Mouse (Mus musculus) embryonic facial prominence, embryonic 12.5 days (tissue): ENCODE results near the gene Phlpp2. TPM values are rescaled to one million over a fixed set of nuclear protein-coding genes. Genes with fewer than 3 reads are reported as not detected.

ENCODE experiments used
- ATAC-seq: fragments of 200-750 bp; cut with Nextera tagmentation; 2 replicates; pipeline ENCODE4 v1.8.0; 2017; ENCODE audit not compliant: insufficient number of reproducible peaks, insufficient read depth, low FRiP score, low TSS enrichment
- H3K27ac ChIP-seq: fragments of 300-500 bp; sonication (generic); 2 replicates; pipeline ENCODE4 v1.5.1; 2016; ENCODE audit warnings: mild to moderate bottlenecking
- H3K27me3 ChIP-seq: fragments of 300-500 bp; sonication (generic); 2 replicates; pipeline ENCODE4 v1.6.1; 2016; ENCODE audit warnings: mild to moderate bottlenecking, moderate library complexity
- H3K36me3 ChIP-seq: fragments of 300-500 bp; sonication (generic); 2 replicates; pipeline ENCODE4 v1.6.1; 2016; ENCODE audit warnings: mild to moderate bottlenecking
- H3K4me1 ChIP-seq: fragments of 300-500 bp; sonication (generic); 2 replicates; pipeline ENCODE4 v1.6.1; 2016
- H3K4me2 ChIP-seq: fragments of 300-500 bp; sonication (generic); replicated peaks from 2 replicates; pipeline ENCODE4 v1.6.1; 2016; ENCODE audit warnings: mild to moderate bottlenecking, moderate library complexity
- H3K4me3 ChIP-seq: fragments of 300-500 bp; sonication (generic); 2 replicates; pipeline ENCODE4 v1.5.1; 2016; ENCODE audit warnings: mild to moderate bottlenecking
- H3K9ac ChIP-seq: fragments of 300-500 bp; sonication (generic); 2 replicates; pipeline ENCODE4 v1.6.1; 2016; ENCODE audit warnings: mild to moderate bottlenecking, moderate library complexity
- H3K9me3 ChIP-seq: fragments of 300-500 bp; sonication (generic); 2 replicates; pipeline ENCODE4 v1.6.1; 2016; ENCODE audit warnings: mild to moderate bottlenecking, moderate library complexity
- WGBS: fragments of 180-500 bp; shearing (Covaris S2); methylation state at CpG from one replicate; pipeline ENCODE4 v1.1.7; 2016; 5-methylcytosine and 5-hydroxymethylcytosine counted together
- polyA plus RNA-seq: library from polyadenylated mRNA; unstranded; fragments of >200 nt; fragmentation: Nextera tagmentation; extraction: Ambion mirVana; gene quantifications from 2 replicates; pipeline ENCODE4 v1.2.1, GENCODE M21; 2016

Gene Phlpp2
- polyA plus RNA-seq, 1 experiment from 2014 or later: 4.2 TPM

DNA sequence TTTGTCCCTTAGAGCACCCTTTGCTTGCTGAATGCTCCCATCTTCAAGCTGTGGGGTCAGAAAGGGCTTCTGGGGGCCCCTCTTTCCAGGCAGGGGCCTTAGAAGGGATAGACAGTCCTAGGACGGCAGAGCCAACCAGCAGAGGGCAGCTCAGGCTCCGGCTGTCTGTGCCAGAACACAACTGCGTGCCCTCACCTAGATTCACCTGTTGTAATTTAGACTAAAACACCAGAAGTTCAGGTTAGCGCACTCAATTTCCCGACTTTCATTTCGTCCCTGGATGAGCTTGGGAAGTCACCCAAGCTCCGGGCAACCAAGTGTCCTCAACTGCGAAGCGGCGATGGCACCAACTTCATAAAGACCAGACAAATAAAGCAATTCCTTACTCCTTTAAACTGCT, 100.5 kb downstream of the Phlpp2 start:
- Histone ChIP-seq H3K27me3 (peaks cover 9% of the 10 kb centered on the region; the same call in 1 of the 2 replicates), H3K4me2 (no peak overlapping the region), H3K4me3 (no peak overlapping the region), H3K9ac (no peak overlapping the region), H3K36me3 (no peaks in the 10 kb centered on the region), H3K27ac (no peak overlapping the region), H3K9me3 (no peaks in the 10 kb centered on the region), H3K4me1 (no peaks in the 10 kb centered on the region)
- 58% methylated on average over 10 of the region's 10 CpGs for WGBS
- ATAC-seq: no peak

DNA sequence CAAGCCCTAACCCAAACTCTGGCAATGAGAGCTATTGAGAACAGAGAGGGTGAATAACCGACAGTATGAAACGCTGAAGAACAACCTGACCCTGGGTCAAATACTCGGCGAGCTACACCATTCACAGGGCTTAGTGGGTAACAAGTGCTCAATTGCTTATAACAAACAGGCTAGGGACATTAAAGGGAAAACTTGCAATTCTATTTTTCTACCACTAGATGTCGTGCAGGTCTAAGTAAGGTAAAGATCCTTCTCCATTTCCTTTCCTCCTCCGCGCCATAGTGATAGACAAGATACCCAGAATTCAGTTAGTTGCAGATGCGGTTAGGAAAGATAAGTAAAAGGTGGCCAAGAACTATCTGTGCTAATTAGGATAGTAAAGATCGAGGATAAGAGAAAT, 102.0 kb downstream of the Phlpp2 start:
- 8% methylated on average over 9 of the region's 9 CpGs for WGBS
- no peak overlapping the region for H3K27ac ChIP-seq
- no peak overlapping the region for H3K4me3 ChIP-seq
- no peak for ATAC-seq
- H3K4me1 ChIP-seq: no peaks in the 10 kb centered on the region
- no peaks in the 10 kb centered on the region for H3K9me3 ChIP-seq
- H3K36me3 ChIP-seq: no peaks in the 10 kb centered on the region
- peaks cover 9% of the 10 kb centered on the region; the same call in 1 of the 2 replicates for H3K27me3 ChIP-seq
- H3K4me2 ChIP-seq: no peak overlapping the region
- H3K9ac ChIP-seq: no peak overlapping the region

DNA sequence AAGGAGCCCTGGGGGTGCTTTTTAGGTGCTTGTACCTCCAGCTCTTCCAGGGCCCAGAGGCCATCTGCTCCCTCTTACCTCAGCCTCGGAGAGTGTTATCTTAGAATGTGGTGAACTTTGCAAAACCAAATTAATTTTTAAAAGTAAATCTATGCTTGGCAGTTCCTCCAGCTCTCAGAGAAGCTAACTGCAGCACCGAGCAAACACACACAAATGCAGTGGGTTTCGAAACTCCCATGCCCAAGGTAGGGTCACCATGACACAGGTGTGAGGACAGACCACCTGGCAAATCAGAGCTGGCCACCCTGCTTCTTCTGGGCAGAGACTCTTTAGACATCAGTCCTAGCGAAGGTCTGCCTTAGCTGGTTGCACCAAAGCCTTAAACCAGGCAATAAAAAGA, 104.6 kb downstream of the Phlpp2 start:
- no peak for ATAC-seq
- peaks cover 9% of the 10 kb centered on the region; the same call in 1 of the 2 replicates for H3K27me3 ChIP-seq

DNA sequence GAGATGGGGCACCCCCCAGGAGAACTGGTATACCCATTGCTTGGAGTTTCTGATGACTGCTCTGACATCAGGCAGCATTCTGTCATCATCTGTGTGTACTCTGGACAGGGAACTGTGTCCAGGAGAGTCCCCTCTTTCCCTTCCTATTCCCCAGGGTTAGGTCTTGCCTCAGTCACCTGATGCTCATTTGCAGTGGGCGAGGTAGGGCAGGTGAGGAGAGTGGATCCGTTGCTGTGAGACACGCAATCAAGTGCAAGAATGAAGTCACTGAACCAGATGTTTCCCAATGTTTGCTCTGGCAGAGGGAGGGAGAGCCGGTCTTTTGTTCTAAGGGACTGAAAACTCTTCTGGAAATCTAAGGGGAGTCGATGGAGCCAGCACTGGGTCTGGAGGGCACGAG, 111.0 kb downstream of the Phlpp2 start:
- H3K27me3 ChIP-seq: no peaks in the 10 kb centered on the region

More for the DNA sequence above, 104.6 kb downstream of the Phlpp2 start:
- WGBS: 82% methylated on average over 4 of the region's 4 CpGs
- Histone ChIP-seq H3K27ac (no peak overlapping the region), H3K9me3 (0 out of 2 replicates have a peak, but pooled peaks cover 2% of the 10 kb centered on the region), H3K4me2 (no peak overlapping the region), H3K4me3 (no peak overlapping the region), H3K9ac (no peak overlapping the region), H3K36me3 (no peaks in the 10 kb centered on the region), H3K4me1 (no peaks in the 10 kb centered on the region)

DNA sequence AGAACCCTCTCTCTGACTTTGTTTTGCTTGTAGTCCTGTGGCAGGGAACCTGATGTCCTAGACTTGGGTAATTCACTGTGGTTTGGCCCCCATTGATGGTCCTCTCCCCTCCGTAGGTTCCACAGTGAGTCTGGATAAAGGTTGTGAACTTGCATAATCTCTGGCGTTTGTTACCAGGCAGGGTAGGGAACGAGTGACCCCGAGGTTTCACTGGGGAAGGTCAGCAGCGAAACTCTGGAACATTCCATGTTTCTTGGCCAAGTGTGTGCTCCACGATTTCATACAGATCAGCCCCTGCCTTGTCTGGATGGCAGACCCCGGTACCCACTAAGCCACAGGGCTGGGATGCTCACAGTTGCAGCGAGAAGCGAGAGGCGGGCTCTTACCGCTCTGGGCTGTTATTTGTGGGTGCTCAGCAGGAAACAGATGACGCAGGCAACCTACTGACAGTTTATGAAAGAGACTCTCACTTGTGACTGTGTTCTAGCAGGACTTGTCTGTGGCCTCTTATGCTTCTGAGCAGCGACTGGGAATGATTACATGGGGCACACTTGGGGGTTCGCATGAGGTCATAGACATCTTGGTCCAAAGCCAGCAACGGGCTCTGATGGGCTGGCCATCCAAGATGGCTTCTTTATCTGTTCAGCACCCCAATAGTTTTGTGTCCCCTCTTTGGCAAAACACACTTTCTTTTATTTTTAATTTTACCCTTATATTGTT, 114.2 kb downstream of the Phlpp2 start:
- 0 out of 2 replicates have a peak, but pooled peaks cover 2% of the 10 kb centered on the region for H3K27me3 ChIP-seq
- no peaks in the 10 kb centered on the region for H3K36me3 ChIP-seq
- H3K9me3 ChIP-seq: no peaks in the 10 kb centered on the region
- no peak overlapping the region for H3K4me2 ChIP-seq
- no peaks in the 10 kb centered on the region for H3K4me1 ChIP-seq
- no peak overlapping the region for H3K4me3 ChIP-seq
- no peak overlapping the region for H3K9ac ChIP-seq
- 75% methylated on average over 15 of the region's 15 CpGs for WGBS
- no peak for ATAC-seq
- no peak overlapping the region for H3K27ac ChIP-seq

More for the DNA sequence above, 111.0 kb downstream of the Phlpp2 start:
- 0 out of 2 replicates have a peak, but pooled peaks cover 2% of the 10 kb centered on the region for H3K9me3 ChIP-seq
- no peaks in the 10 kb centered on the region for H3K36me3 ChIP-seq
- no peak overlapping the region for H3K4me2 ChIP-seq
- no peak for ATAC-seq
- H3K4me3 ChIP-seq: no peak overlapping the region
- H3K27ac ChIP-seq: no peak overlapping the region
- no peaks in the 10 kb centered on the region for H3K4me1 ChIP-seq
- no peak overlapping the region for H3K9ac ChIP-seq
- WGBS: 79% methylated on average over 6 of the region's 6 CpGs

DNA sequence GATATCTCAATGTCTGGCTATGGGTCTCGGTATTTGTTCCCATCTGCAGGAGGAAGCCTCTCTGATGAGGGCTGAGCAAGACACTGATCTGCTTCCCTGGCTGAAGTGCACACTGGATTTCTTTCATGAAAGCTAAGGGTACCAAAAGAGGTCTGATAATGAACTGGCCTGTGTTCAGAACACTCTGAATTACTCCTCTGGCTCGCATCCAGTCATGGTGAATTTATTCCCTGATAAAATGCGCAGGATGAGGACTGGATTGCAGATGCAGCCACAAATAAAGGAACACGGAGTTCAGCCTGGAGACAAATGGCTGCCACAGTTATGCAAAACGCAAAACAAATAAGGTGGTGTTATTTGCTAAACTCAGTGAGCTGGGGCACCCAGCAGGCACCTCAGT, 115.6 kb downstream of the Phlpp2 start:
- WGBS: 48% methylated on average over 5 of the region's 5 CpGs
- no peaks in the 10 kb centered on the region for H3K36me3 ChIP-seq
- no peaks in the 10 kb centered on the region for H3K9me3 ChIP-seq
- no peak overlapping the region for H3K4me2 ChIP-seq
- H3K4me1 ChIP-seq: no peaks in the 10 kb centered on the region
- 0 out of 2 replicates have a peak, but pooled peaks cover 2% of the 10 kb centered on the region for H3K27me3 ChIP-seq
- ATAC-seq: no peak
- H3K9ac ChIP-seq: no peak overlapping the region
- H3K4me3 ChIP-seq: no peak overlapping the region
- no peak overlapping the region for H3K27ac ChIP-seq

DNA sequence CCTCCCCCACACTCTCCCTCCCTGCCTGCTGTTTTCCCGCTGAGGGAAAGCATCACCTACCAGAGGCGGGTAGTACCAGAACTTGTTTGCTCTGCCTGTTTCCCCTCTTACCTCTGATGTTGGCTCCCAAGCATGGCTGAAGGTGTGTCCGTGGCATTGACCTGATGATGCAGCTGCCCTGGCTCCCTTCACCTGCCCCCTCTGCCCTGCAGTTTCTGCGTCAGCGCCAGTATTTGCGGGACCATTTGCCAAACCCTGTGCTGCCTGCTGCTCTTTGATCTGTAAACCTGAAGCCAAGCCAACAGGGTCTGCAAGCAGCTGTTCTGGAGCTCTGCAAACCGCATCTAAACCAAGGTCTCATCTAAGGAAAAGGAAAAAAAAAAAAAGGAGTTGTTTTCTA, 118.0 kb downstream of the Phlpp2 start:
- 73% methylated on average over 7 of the region's 7 CpGs for WGBS
- Histone ChIP-seq H3K4me1 (no peaks in the 10 kb centered on the region), H3K36me3 (no peaks in the 10 kb centered on the region), H3K9ac (no peak overlapping the region), H3K4me3 (no peak overlapping the region), H3K4me2 (no peak overlapping the region), H3K27me3 (0 out of 2 replicates have a peak, but pooled peaks cover 2% of the 10 kb centered on the region), H3K9me3 (no peaks in the 10 kb centered on the region), H3K27ac (no peak overlapping the region)
- no peak for ATAC-seq

DNA sequence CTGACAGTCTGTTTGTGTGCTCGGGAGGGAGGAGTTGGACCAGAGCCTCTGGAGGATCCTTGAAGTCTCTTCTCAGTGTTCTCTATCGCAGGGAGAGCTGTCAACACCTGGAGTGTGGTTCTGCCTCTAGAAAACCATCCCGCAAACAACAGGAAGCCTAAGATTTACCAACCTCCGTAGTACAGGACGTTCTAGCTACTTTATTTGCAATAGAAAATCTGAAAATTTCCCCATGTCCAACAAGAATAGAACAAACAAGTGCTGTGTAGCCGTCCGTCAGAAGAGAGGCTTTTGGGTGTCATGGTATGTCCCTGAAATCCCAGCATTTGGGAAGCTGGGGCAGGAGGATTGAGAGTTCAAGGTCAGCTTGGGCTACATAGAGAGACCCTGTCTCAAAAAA, 119.4 kb downstream of the Phlpp2 start:
- Histone ChIP-seq H3K4me3 (no peak overlapping the region), H3K36me3 (no peaks in the 10 kb centered on the region), H3K27ac (no peak overlapping the region), H3K9ac (no peak overlapping the region), H3K4me1 (no peaks in the 10 kb centered on the region), H3K9me3 (no peaks in the 10 kb centered on the region), H3K4me2 (no peak overlapping the region), H3K27me3 (0 out of 2 replicates have a peak, but pooled peaks cover 2% of the 10 kb centered on the region)
- 82% methylated on average over 7 of the region's 7 CpGs for WGBS
- no peak for ATAC-seq

DNA sequence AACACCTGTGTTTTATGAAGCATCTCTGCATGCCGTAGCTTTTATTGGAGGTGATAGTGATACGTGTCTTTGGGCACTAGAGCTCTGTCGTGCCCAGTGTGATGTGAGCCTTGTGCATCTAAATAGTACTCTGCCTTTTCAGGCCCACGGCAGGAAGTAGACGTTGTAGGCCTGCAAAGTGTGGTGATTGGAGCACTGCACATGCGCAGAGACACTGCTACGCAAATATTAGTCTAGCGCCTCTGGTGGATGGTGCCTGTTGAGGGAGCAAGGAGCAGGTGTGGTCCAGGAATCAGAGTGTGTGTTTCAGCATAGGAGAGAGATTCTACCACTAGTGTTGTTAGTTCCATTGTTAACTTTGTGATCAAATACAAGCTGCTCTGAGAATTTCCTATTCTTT, 120.8 kb downstream of the Phlpp2 start:
- WGBS: 91% methylated on average over 8 of the region's 8 CpGs
- no peak overlapping the region for H3K9ac ChIP-seq

DNA sequence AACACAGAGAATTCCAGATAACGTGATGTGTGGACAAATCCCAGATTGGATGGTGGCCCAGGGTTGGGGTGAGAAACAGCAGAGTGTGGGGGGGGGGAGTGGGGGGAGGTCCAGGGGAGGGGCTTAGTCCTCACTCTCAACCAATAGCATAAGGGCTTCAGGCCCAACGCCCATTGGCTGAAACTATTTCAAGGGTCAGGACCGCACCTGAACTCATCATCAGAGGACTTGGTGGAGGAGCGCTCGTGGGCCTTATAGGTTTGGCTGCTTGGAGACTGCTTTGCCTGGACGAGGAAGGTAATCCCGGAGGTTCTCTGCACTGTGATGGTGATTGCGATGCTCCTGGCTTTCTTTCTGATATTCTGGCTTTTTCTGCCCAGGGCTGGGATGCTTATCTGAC, 121.9 kb downstream of the Phlpp2 start, which contains the start of gene Tat:
Gene Tat, plus strand, starts transcription at position 214 of the 400 bp plus-strand sequence.
- Histone ChIP-seq H3K36me3 (no peaks in the 10 kb centered on the region), H3K9me3 (no peaks in the 10 kb centered on the region), H3K4me2 (no peak within 1 kb of the TSS), H3K9ac (no peak within 1 kb of the TSS), H3K27ac (no peak within 1 kb of the TSS), H3K27me3 (0 out of 2 replicates have a peak, but pooled peaks cover 2% of the 10 kb centered on the region), H3K4me3 (no peak within 1 kb of the TSS), H3K4me1 (no peaks in the 10 kb centered on the region)
- ATAC-seq: no peak
- WGBS: 76% methylated on average over 8 of the region's 8 CpGs

More for the DNA sequence above, 120.8 kb downstream of the Phlpp2 start:
- Histone ChIP-seq H3K4me3 (no peak overlapping the region), H3K27me3 (0 out of 2 replicates have a peak, but pooled peaks cover 2% of the 10 kb centered on the region), H3K9me3 (no peaks in the 10 kb centered on the region), H3K4me2 (no peak overlapping the region), H3K4me1 (no peaks in the 10 kb centered on the region), H3K27ac (no peak overlapping the region), H3K36me3 (no peaks in the 10 kb centered on the region)
- no peak for ATAC-seq

DNA sequence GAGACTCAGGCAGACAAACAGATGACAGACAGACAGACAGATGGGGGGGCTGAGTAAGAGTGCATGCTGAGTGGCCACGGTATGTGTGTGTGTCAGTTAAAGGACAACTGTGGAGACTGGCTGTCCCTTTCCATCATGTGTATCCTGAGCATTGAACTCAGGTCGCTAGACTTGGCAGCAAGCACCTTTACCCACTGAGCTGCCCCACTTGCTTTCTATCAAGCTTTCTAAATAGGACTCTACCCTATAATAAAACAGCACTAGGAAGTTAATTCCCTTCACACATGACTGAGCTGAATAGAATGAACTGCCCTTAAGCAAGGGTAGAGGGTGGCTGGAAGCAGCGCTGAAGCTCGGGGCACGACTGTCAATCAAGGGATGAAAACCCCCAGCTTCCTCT, 123.8 kb downstream of the Phlpp2 start:
- H3K9me3 ChIP-seq: no peaks in the 10 kb centered on the region
- no peaks in the 10 kb centered on the region for H3K27me3 ChIP-seq
- no peak overlapping the region for H3K27ac ChIP-seq
- no peak overlapping the region for H3K4me3 ChIP-seq
- no peaks in the 10 kb centered on the region for H3K36me3 ChIP-seq
- no peak overlapping the region for H3K4me2 ChIP-seq
- H3K4me1 ChIP-seq: no peaks in the 10 kb centered on the region
- H3K9ac ChIP-seq: no peak overlapping the region
- 72% methylated on average over 5 of the region's 5 CpGs for WGBS
- no peak for ATAC-seq

DNA sequence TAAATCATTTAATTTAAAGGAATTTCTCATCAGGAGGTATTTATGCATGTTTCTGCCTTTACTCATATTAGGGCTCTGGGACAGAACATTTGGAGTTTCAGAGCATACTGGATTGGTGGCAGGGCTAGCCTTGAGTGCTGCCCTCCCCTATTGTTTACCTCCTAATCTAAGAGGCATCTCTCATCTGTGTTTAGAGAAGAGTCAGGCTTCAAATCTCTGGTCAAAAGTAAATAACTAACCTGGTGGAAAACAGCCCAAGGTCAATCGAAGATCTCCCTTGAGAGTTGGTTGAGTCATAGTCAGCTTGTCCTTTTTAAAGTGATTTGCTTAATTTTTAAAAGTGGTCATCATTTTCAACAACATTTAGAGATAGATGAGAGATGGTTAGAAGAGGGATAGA, 124.6 kb downstream of the Phlpp2 start:
- no peaks in the 10 kb centered on the region for H3K4me1 ChIP-seq
- no peak overlapping the region for H3K27ac ChIP-seq
- 89% methylated on average over 1 of the region's 1 CpGs for WGBS
- H3K9ac ChIP-seq: no peak overlapping the region
- ATAC-seq: no peak
- no peaks in the 10 kb centered on the region for H3K36me3 ChIP-seq
- H3K9me3 ChIP-seq: no peaks in the 10 kb centered on the region
- H3K4me3 ChIP-seq: no peak overlapping the region
- no peaks in the 10 kb centered on the region for H3K27me3 ChIP-seq
- H3K4me2 ChIP-seq: no peak overlapping the region
